Comparison of ENCODE assay signal across 11 mouse cellular contexts in genomic region chr1:183040847-183041382, GRCm38 (mm10).
DNase-seq lines count a peak whose midpoint lies in the region; ATAC-seq lines count a peak whose summit lies in the region.
"Had no signal": no experiment of that assay in that cellular context is flagged by ENCODE, and none has a peak within 500 bp of the region (broad histone marks: within the 10 kb centered on the region; RNA-seq: fewer than 3 reads in every experiment).

No protein-coding gene starts in this region.

- no peak overlapping the region for H3K4me3 ChIP-seq in lung, embryonic 15.5 days
- H3K4me3 ChIP-seq in midbrain, embryonic 14.5 days (replicated peaks; ENCODE audit: low read depth, low read length) = no peak overlapping the region

- H3K27ac ChIP-seq in lung, embryonic 15.5 days = no peak overlapping the region
- H3K27ac ChIP-seq in midbrain, embryonic 14.5 days (replicated peaks; ENCODE audit: low read depth, low read length) = no peak overlapping the region
- H3K27ac ChIP-seq: macrophage had no signal

- H3K9ac ChIP-seq in lung, embryonic 15.5 days = no peak overlapping the region
- H3K9ac ChIP-seq in midbrain, embryonic 14.5 days (replicated peaks; ENCODE audit: low read length) = no peak overlapping the region

- DNase-seq in gastrocnemius, postnatal 14 days = peak; percentile 43
- DNase-seq in gastrocnemius, adult 18-20 months (ENCODE audit: low spot score) = no peak
- peak; percentile 49 for DNase-seq in adrenal gland, adult 8-10 months
- peak; percentile 71 for DNase-seq in induced T-regulatory cell, adult 2 months (ENCODE audit: low read depth)
- DNase-seq in right cerebral cortex, adult 18-20 months = no peak
- no peak for DNase-seq in spleen, adult 12 weeks (ENCODE audit: low spot score)
- DNase-seq in midbrain, embryonic 14.5 days = no peak

- no peaks in the 10 kb centered on the region for H3K36me3 ChIP-seq in lung, embryonic 15.5 days
- no peaks in the 10 kb centered on the region for H3K36me3 ChIP-seq in midbrain, embryonic 14.5 days (ENCODE audit: control insufficient read depth, insufficient read depth, low read length)

- H3K4me2 ChIP-seq in lung, embryonic 15.5 days = no peak overlapping the region
- H3K4me2 ChIP-seq in midbrain, embryonic 14.5 days (ENCODE audit: low read length) = no peak overlapping the region

- intact Hi-C loops in gastrocnemius, postnatal 14 days (cut with DNase I; ENCODE audit: low total_unique reads) = no loop called here

- peak; percentile 66; the same call in 1 of the 2 replicates for ATAC-seq in lung, embryonic 15.5 days (ENCODE audit: borderline replicate concordance, extremely low read depth, low FRiP score, low TSS enrichment)
- no peak for ATAC-seq in midbrain, embryonic 14.5 days (ENCODE audit: low FRiP score, low TSS enrichment)
- ATAC-seq: forebrain, embryonic 16.5 days had no signal

- no peaks in the 10 kb centered on the region for H3K9me3 ChIP-seq in lung, embryonic 15.5 days
- H3K9me3 ChIP-seq in midbrain, embryonic 14.5 days (ENCODE audit: control insufficient read depth, low read length) = no peaks in the 10 kb centered on the region

- H3K27me3 ChIP-seq in lung, embryonic 15.5 days = peaks cover 55% of the 10 kb centered on the region
- H3K27me3 ChIP-seq in midbrain, embryonic 14.5 days (ENCODE audit: control insufficient read depth, insufficient read depth, low read length) = peaks cover 9% of the 10 kb centered on the region; the same call in 1 of the 2 replicates
- H3K27me3 ChIP-seq: CH12.LX had no signal

- WGBS in lung, embryonic 15.5 days = 45% methylated on average over 11 of the region's 11 CpGs
- 88% methylated on average over 11 of the region's 11 CpGs for WGBS in midbrain, embryonic 14.5 days

- H3K4me1 ChIP-seq in lung, embryonic 15.5 days = peaks cover 15% of the 10 kb centered on the region
- no peaks in the 10 kb centered on the region for H3K4me1 ChIP-seq in midbrain, embryonic 14.5 days (ENCODE audit: control insufficient read depth, insufficient read depth, low read length)

Comparison
In these comparisons a context has a peak if more than half of its experiments do, and no peak if none do; other contexts are left out.
1. DNase-seq: peak in gastrocnemius, postnatal 14 days (single experiment), adrenal gland, adult 8-10 months (single experiment) and induced T-regulatory cell, adult 2 months (single experiment); none in gastrocnemius, adult 18-20 months (single experiment), right cerebral cortex, adult 18-20 months (single experiment), spleen, adult 12 weeks (single experiment) and midbrain, embryonic 14.5 days (single experiment).